Mouse (Mus musculus) MEL (cell line): ENCODE data around the gene Pttg1. TPM values are rescaled to one million over a fixed set of nuclear protein-coding genes. Genes with fewer than 3 reads are reported as not detected.

ENCODE experiments used
- DNase-seq: peaks from one replicate; pipeline ENCODE4 v3.0.0; 2011; ENCODE audit warnings: low read depth, low spot score
- H3K27ac ChIP-seq: 2 replicates; pipeline ENCODE4 v1.5.1; 2012; ENCODE audit warnings: low read depth, mild to moderate bottlenecking, control low read depth, low read length, moderate library complexity; ENCODE audit not compliant: control insufficient read depth
- H3K27me3 ChIP-seq, 2 experiments: fragments of 150-350 bp in 1 of 2; sonication (generic) in 1 of 2; 2 replicates each; pipeline ENCODE4 v1.6.1; 2012; ENCODE audit warnings: low read length in 2 of 2, mild to moderate bottlenecking in 2 of 2, improper control_type of control experiment in 1 of 2, moderate library complexity in 1 of 2; ENCODE audit not compliant: insufficient read depth in 2 of 2, control insufficient read depth in 1 of 2
- H3K36me3 ChIP-seq, 2 experiments: 2 replicates each; pipeline ENCODE4 v1.6.1; 2012 to 2014; ENCODE audit warnings: low read length in 2 of 2, improper control_type of control experiment in 1 of 2, inconsistent platforms in 1 of 2, mild to moderate bottlenecking in 1 of 2; ENCODE audit not compliant: insufficient read depth in 2 of 2, control insufficient read depth in 1 of 2
- H3K4me1 ChIP-seq, 2 experiments: fragments of 150-350 bp in 1 of 2; sonication (generic) in 1 of 2; 2 replicates each; pipeline ENCODE4 v1.6.1; 2012; ENCODE audit warnings: low read length in 2 of 2, improper control_type of control experiment in 1 of 2, mild to moderate bottlenecking in 1 of 2; ENCODE audit not compliant: insufficient read depth in 2 of 2, control insufficient read depth in 1 of 2
- H3K4me3 ChIP-seq, 2 experiments: fragments of 150-350 bp in 1 of 2; sonication (generic) in 1 of 2; 2 replicates each; pipeline ENCODE4 v1.5.1; 2012; ENCODE audit warnings: low read depth in 2 of 2, low read length in 2 of 2, mild to moderate bottlenecking in 2 of 2, moderate library complexity in 2 of 2, control low read depth in 1 of 2, improper control_type of control experiment in 1 of 2; ENCODE audit not compliant: control insufficient read depth in 1 of 2, insufficient read depth in 1 of 2
- H3K79me2 ChIP-seq: 2 replicates; pipeline ENCODE4 v1.6.1; 2012; ENCODE audit warnings: mild to moderate bottlenecking, low read length, moderate library complexity; ENCODE audit not compliant: control insufficient read depth, poor library complexity, insufficient read depth
- H3K9ac ChIP-seq: 2 replicates; pipeline ENCODE4 v1.6.1; 2012; ENCODE audit warnings: low read depth, mild to moderate bottlenecking, control low read depth, low read length, moderate library complexity; ENCODE audit not compliant: control insufficient read depth, poor library complexity, severe bottlenecking
- H3K9me3 ChIP-seq: fragments of 150-350 bp; sonication (generic); replicated peaks from 2 replicates; pipeline ENCODE4 v1.6.1; 2012; ENCODE audit warnings: mild to moderate bottlenecking, low read length, improper control_type of control experiment, moderate library complexity; ENCODE audit not compliant: insufficient read depth
- CHD2 ChIP-seq: IDR thresholded peaks from 2 replicates; pipeline ENCODE4 v1.6.1; 2011; ENCODE audit warnings: low read length, improper control_type of control experiment
- CTCF ChIP-seq, 3 experiments: IDR thresholded peaks in 2 of 3; conservative IDR thresholded peaks in 1 of 3; 2 replicates each; pipeline ENCODE4 v1.5.1; 2011 to 2012; ENCODE audit warnings: low read length in 3 of 3, low read depth in 2 of 3, mild to moderate bottlenecking in 2 of 3, improper control_type of control experiment in 1 of 3, inconsistent platforms in 1 of 3, mixed read lengths in 1 of 3, moderate library complexity in 1 of 3; ENCODE audit not compliant: control insufficient read depth in 1 of 3, insufficient read depth in 1 of 3, poor library complexity in 1 of 3, severe bottlenecking in 1 of 3
- ELF1 ChIP-seq: IDR thresholded peaks from 2 replicates; pipeline ENCODE4 v1.6.1; 2014; ENCODE audit warnings: low read depth, mild to moderate bottlenecking, inconsistent platforms, low read length, improper control_type of control experiment, moderate library complexity
- ETS1 ChIP-seq: IDR thresholded peaks from 2 replicates; pipeline ENCODE4 v1.6.1; 2012; ENCODE audit warnings: low read depth, mild to moderate bottlenecking, inconsistent platforms, low read length, improper control_type of control experiment, moderate library complexity
- HCFC1 ChIP-seq: IDR thresholded peaks from 2 replicates; pipeline ENCODE4 v1.6.1; 2012; ENCODE audit warnings: low read depth, mild to moderate bottlenecking, inconsistent platforms, low read length, improper control_type of control experiment, moderate library complexity
- KAT2A ChIP-seq: conservative IDR thresholded peaks from 2 replicates; pipeline ENCODE4 v1.6.1; 2012; ENCODE audit warnings: low read depth, low read length, improper control_type of control experiment, inconsistent platforms
- MEF2A ChIP-seq: IDR thresholded peaks from 2 replicates; pipeline ENCODE4 v1.6.1; 2014; ENCODE audit warnings: low read depth, mild to moderate bottlenecking, inconsistent platforms, low read length, improper control_type of control experiment; ENCODE audit not compliant: poor library complexity, insufficient replicate concordance, severe bottlenecking; ENCODE audit errors: extremely low read depth
- POLR2AphosphoS5 ChIP-seq: IDR thresholded peaks from 2 replicates; pipeline ENCODE4 v1.6.1; 2012; ENCODE audit warnings: low read depth, borderline replicate concordance, mild to moderate bottlenecking, inconsistent platforms, low read length, moderate library complexity, mixed read lengths
- SIN3A ChIP-seq: IDR thresholded peaks from 2 replicates; pipeline ENCODE4 v1.6.1; 2012; ENCODE audit warnings: low read length, improper control_type of control experiment, inconsistent platforms
- TAL1 ChIP-seq: IDR thresholded peaks from 2 replicates; pipeline ENCODE4 v1.6.1; 2012; ENCODE audit warnings: mild to moderate bottlenecking, inconsistent platforms, low read length, moderate library complexity, mixed read lengths
- TCF12 ChIP-seq: IDR thresholded peaks from 2 replicates; pipeline ENCODE4 v1.6.1; 2014; ENCODE audit warnings: low read depth, mild to moderate bottlenecking, inconsistent platforms, low read length, improper control_type of control experiment, moderate library complexity
- UBTF ChIP-seq: IDR thresholded peaks from 2 replicates; pipeline ENCODE4 v1.6.1; 2012; ENCODE audit warnings: low read depth, mild to moderate bottlenecking, inconsistent platforms, low read length, improper control_type of control experiment, moderate library complexity, borderline replicate concordance; ENCODE audit not compliant: insufficient read depth
- USF1 ChIP-seq: IDR thresholded peaks from 2 replicates; pipeline ENCODE4 v1.6.1; 2014; ENCODE audit warnings: low read depth, mild to moderate bottlenecking, inconsistent platforms, low read length, improper control_type of control experiment, moderate library complexity
- USF2 ChIP-seq, 2 experiments: IDR thresholded peaks; 2 replicates each; pipeline ENCODE4 v1.6.1; 2011 to 2012; ENCODE audit warnings: improper control_type of control experiment in 2 of 2, low read length in 2 of 2, borderline replicate concordance in 1 of 2, inconsistent platforms in 1 of 2, low read depth in 1 of 2, mild to moderate bottlenecking in 1 of 2; ENCODE audit not compliant: insufficient read depth in 1 of 2
- ZMIZ1 ChIP-seq: IDR thresholded peaks from 2 replicates; pipeline ENCODE4 v1.6.1; 2012; ENCODE audit warnings: low read depth, mild to moderate bottlenecking, inconsistent platforms, low read length, improper control_type of control experiment, moderate library complexity
- polyA plus RNA-seq, 2 experiments: library from polyadenylated mRNA; stranded (reverse) in 1 of 2; unstranded in 1 of 2; fragments of >175 nt in 1 of 2; fragments of >200 nt in 1 of 2; gene quantifications; 2 replicates each; pipeline versions ENCODE4 v1.2.1 to v1.2.4; 2012; ENCODE audit warnings: low replicate concordance in 2 of 2, low read depth in 1 of 2; ENCODE audit not compliant: insufficient read length in 2 of 2, insufficient read depth in 1 of 2, missing spikeins in 1 of 2
- total RNA-seq: library from RNA; depleted of rRNA; stranded (reverse); fragments of 300-350 nt; gene quantifications from 2 replicates; pipeline ENCODE4 v1.2.3, GENCODE M21; 2012

The Pttg1 gene
- total and polyA plus RNA-seq, 3 experiments = 73.6 to 140 TPM; not detected in 1

- H3K79me2 ChIP-seq = no peaks in the 10 kb centered on the region
- H3K4me1 ChIP-seq = no peaks in the 10 kb centered on the region
- no peaks in the 10 kb centered on the region for H3K36me3 ChIP-seq
- H3K27ac ChIP-seq = no peak overlapping the region
- TF ChIP-seq MEF2A (no peak), USF2 (IDR thresholded peaks at IDR 0.05; ENCODE audit: borderline replicate concordance in 1 of 2, insufficient read depth in 1 of 2, low read depth in 1 of 2, low read length in 2 of 2) (no peak), ZMIZ1 (no peak), ELF1 (no peak), POLR2AphosphoS5 (no peak), UBTF (no peak), HCFC1 (no peak), CTCF (IDR thresholded peaks at IDR 0.05 in 2 of 3, conservative IDR thresholded peaks at IDR 0.05 in 1 of 3; ENCODE audit: control insufficient read depth in 1 of 3, insufficient read depth in 1 of 3, low read depth in 2 of 3, low read length in 3 of 3, poor library complexity in 1 of 3, severe bottlenecking in 1 of 3) (no peak), ETS1 (no peak), TAL1 (no peak), CHD2 (no peak), SIN3A (no peak), TCF12 (no peak)
- H3K4me3 ChIP-seq = no peak overlapping the region
- no peaks in the 10 kb centered on the region; a peak in 1 of 4 replicates for H3K27me3 ChIP-seq
- H3K9ac ChIP-seq = no peak overlapping the region
- no peak for DNase-seq
- no peaks in the 10 kb centered on the region for H3K9me3 ChIP-seq
Measured at GRCm38 (mm10) chr11:43380901-43381300, 45.1 kb downstream of the Pttg1 start.

GRCm38 (mm10) chr11:43379911-43380485 lies 46.1 kb downstream of the Pttg1 start:
- no peaks in the 10 kb centered on the region; a peak in 1 of 4 replicates for H3K27me3 ChIP-seq
- no peaks in the 10 kb centered on the region for H3K9me3 ChIP-seq
- no peaks in the 10 kb centered on the region for H3K36me3 ChIP-seq
- no peaks in the 10 kb centered on the region for H3K79me2 ChIP-seq
- no peak overlapping the region for H3K27ac ChIP-seq
- H3K9ac ChIP-seq = no peak overlapping the region
- no peak for DNase-seq
- no peaks in the 10 kb centered on the region for H3K4me1 ChIP-seq
- TF ChIP-seq KAT2A (no peak), USF1 (no peak), ZMIZ1 (no peak)
- TF ChIP-seq, all 39 proteins: peak for 0
- no peak overlapping the region for H3K4me3 ChIP-seq
